Mouse (Mus musculus): ENCODE measurements around the gene Fgfr2. TPM values are rescaled to one million over a fixed set of nuclear protein-coding genes. Genes with fewer than 3 reads are reported as not detected.
"Not testable (repeated sequence)": the region's sequence is repeated elsewhere in the genome, so short reads cannot be mapped to it uniquely, and the experiment has no call there.

Fgfr2 gene
- polyA plus RNA-seq, 1 experiment from 2014 or later = not detected

- no peaks in the 10 kb centered on the region for H3K36me3 ChIP-seq (ENCODE audit: inconsistent target)
- 89% methylated on average over 9 of the region's 9 CpGs for WGBS (ENCODE audit: missing documents)
- no peaks in the 10 kb centered on the region for H3K79me2 ChIP-seq (ENCODE audit: inconsistent target)
- no peak within 1 kb of the TSS for H3K4me3 ChIP-seq (ENCODE audit: inconsistent target)
- H3K27ac ChIP-seq = no peak within 1 kb of the TSS
Observed at GRCm38 (mm10) chr7:131174121-131174520, 1949.0 kb downstream of the Fgfr2 start, which contains the start of gene 5430419D17Rik. Gene 5430419D17Rik, plus strand, starts transcription at chr7:131174402.

- Histone ChIP-seq H3K4me3 (ENCODE audit: inconsistent target) (no peak overlapping the region), H3K79me2 (ENCODE audit: inconsistent target) (no peaks in the 10 kb centered on the region), H3K36me3 (ENCODE audit: inconsistent target) (no peaks in the 10 kb centered on the region), H3K27ac (no peak overlapping the region)
- 4% methylated on average over 2 of the region's 2 CpGs for WGBS (ENCODE audit: missing documents)
Observed at GRCm38 (mm10) chr7:131169099-131169498, 1954.1 kb downstream of the Fgfr2 start.

- Histone ChIP-seq H3K4me3 (ENCODE audit: inconsistent target) (no peak overlapping the region), H3K36me3 (ENCODE audit: inconsistent target) (no peaks in the 10 kb centered on the region), H3K79me2 (ENCODE audit: inconsistent target) (no peaks in the 10 kb centered on the region), H3K27ac (no peak overlapping the region)
- WGBS (ENCODE audit: missing documents) = 83% methylated on average over 3 of the region's 3 CpGs
Observed at GRCm38 (mm10) chr7:131167771-131168170, 1955.4 kb downstream of the Fgfr2 start.

DNA sequence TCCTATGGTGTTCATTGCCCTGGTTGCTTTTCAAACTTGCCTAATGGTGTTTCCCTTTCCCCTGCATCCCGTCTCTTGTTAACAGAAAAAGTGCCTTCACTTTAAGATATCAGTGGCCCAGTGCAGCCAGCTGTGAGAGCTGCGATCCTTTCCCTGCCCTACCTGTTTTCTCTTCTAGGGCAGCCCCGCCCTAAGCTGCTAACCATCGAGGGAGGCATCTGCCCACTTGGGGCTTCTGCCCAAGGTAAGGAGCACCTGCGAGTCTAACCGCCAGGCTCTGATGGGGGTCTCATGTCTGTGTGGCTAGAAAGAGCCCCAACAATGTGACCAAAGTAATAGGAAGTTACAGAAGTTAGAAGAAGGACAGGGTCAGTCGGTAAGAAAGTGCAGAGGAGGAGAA is 1960.9 kb downstream of the Fgfr2 start:
- Histone ChIP-seq H3K79me2 (ENCODE audit: inconsistent target) (no peaks in the 10 kb centered on the region), H3K36me3 (ENCODE audit: inconsistent target) (no peaks in the 10 kb centered on the region), H3K27ac (no peak overlapping the region), H3K4me3 (ENCODE audit: inconsistent target) (no peak overlapping the region)
- WGBS (ENCODE audit: missing documents) = 74% methylated on average over 7 of the region's 7 CpGs

- no peak overlapping the region for H3K27ac ChIP-seq
- H3K79me2 ChIP-seq (ENCODE audit: inconsistent target) = no peaks in the 10 kb centered on the region
- H3K36me3 ChIP-seq (ENCODE audit: inconsistent target) = no peaks in the 10 kb centered on the region
- WGBS (ENCODE audit: missing documents) = 10% methylated on average over 5 of the region's 5 CpGs
- H3K4me3 ChIP-seq (ENCODE audit: inconsistent target) = no peak overlapping the region
Observed at GRCm38 (mm10) chr7:131153044-131153443, 1970.1 kb downstream of the Fgfr2 start.

DNA sequence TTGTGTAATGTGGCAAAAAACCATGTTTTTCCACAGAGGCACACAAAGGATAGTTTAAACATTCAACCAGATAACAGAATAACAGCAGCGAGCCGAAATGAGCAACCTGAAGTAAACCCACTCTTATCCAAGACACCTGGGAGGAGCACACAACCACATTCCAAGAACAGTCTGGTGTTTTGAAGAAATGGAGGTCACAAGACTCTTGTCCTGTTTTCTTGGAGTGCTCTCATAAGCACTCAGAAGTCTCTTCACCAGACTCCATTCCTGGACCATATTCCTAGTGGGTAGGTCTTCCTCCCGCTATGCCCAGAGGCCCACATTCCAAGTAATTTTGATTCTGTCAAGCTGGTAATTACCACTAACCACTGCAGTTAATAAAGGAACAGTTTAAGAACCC is 1973.0 kb downstream of the Fgfr2 start:
- 98% methylated on average over 3 of the region's 3 CpGs for WGBS (ENCODE audit: missing documents)
- H3K4me3 ChIP-seq (ENCODE audit: inconsistent target) = no peak overlapping the region
- no peak overlapping the region for H3K27ac ChIP-seq
- H3K36me3 ChIP-seq (ENCODE audit: inconsistent target) = no peaks in the 10 kb centered on the region
- H3K79me2 ChIP-seq (ENCODE audit: inconsistent target) = no peaks in the 10 kb centered on the region

GRCm38 (mm10) chr7:131146214-131146613 is 1976.9 kb downstream of the Fgfr2 start, which contains the start of gene 4933402N03Rik:
Gene 4933402N03Rik, minus strand, starts transcription at chr7:131146314.
- no peaks in the 10 kb centered on the region for H3K79me2 ChIP-seq (ENCODE audit: inconsistent target)
- H3K36me3 ChIP-seq (ENCODE audit: inconsistent target) = no peaks in the 10 kb centered on the region
- H3K27ac ChIP-seq = no peak within 1 kb of the TSS
- no peak within 1 kb of the TSS for H3K4me3 ChIP-seq (ENCODE audit: inconsistent target)
- 95% methylated on average over 2 of the region's 2 CpGs for WGBS (ENCODE audit: missing documents)

DNA sequence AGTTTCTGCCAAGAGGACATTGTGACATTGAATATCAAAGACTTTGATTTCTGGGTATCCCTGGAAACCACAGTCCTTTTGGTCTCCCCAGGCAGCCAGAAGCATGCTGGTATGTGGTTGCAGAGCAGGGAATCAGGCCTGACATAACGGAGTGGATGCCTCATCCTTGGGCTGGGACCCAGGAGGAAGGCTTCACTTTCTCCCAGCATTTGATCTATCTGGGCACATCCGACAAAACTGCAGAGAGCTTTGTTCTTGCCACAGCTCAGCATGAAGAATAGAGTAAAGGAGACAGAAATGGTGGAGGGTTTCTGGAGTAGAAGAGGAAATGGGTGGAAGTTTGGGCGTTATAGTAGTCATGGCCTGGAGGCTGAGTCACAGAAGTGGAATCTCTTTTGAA is 1990.0 kb downstream of the Fgfr2 start:
- no peak overlapping the region for H3K4me3 ChIP-seq (ENCODE audit: inconsistent target)
- H3K27ac ChIP-seq = no peak overlapping the region
- no peaks in the 10 kb centered on the region for H3K79me2 ChIP-seq (ENCODE audit: inconsistent target)
- H3K36me3 ChIP-seq (ENCODE audit: inconsistent target) = no peaks in the 10 kb centered on the region
- 63% methylated on average over 3 of the region's 3 CpGs for WGBS (ENCODE audit: missing documents)

GRCm38 (mm10) chr7:131130021-131130420 is 1993.1 kb downstream of the Fgfr2 start:
- no peak overlapping the region for H3K27ac ChIP-seq
- no peaks in the 10 kb centered on the region for H3K79me2 ChIP-seq (ENCODE audit: inconsistent target)
- no peaks in the 10 kb centered on the region for H3K36me3 ChIP-seq (ENCODE audit: inconsistent target)
- no peak overlapping the region for H3K4me3 ChIP-seq (ENCODE audit: inconsistent target)
- 84% methylated on average over 9 of the region's 12 CpGs for WGBS (ENCODE audit: missing documents)

GRCm38 (mm10) chr7:131122210-131122807 is 2000.8 kb downstream of the Fgfr2 start:
- Histone ChIP-seq H3K27ac (no peak overlapping the region), H3K36me3 (ENCODE audit: inconsistent target) (no peaks in the 10 kb centered on the region), H3K4me3 (ENCODE audit: inconsistent target) (no peak overlapping the region), H3K79me2 (ENCODE audit: inconsistent target) (no peaks in the 10 kb centered on the region)
- 100% methylated on average over 2 of the region's 2 CpGs for WGBS (ENCODE audit: missing documents)

- Histone ChIP-seq H3K27ac (no peak overlapping the region), H3K36me3 (ENCODE audit: inconsistent target) (no peaks in the 10 kb centered on the region), H3K4me3 (ENCODE audit: inconsistent target) (no peak overlapping the region), H3K79me2 (ENCODE audit: inconsistent target) (no peaks in the 10 kb centered on the region)
- WGBS (ENCODE audit: missing documents) = 100% methylated on average over 2 of the region's 2 CpGs
Observed at GRCm38 (mm10) chr7:131114434-131114833, 2008.7 kb downstream of the Fgfr2 start.

DNA sequence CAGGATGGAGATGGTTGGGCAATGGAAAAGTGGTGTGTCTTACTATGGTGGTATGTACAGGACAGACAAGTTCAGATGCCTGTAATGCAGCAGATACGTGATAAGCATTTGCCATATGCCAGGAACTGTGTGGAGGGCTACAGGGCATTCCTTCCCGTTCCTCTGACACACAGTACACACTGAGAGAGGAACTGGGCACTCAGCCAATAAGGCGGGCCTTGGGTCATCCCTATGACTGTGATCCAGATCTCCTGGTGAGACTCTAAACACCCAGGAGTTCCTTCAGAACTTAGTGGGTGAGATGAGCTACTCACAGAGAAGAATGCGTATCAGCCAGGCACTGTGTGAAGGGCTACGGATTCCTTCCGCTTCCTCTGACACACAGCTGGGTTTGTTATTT is 2009.5 kb downstream of the Fgfr2 start:
- 76% methylated on average over 6 of the region's 6 CpGs for WGBS (ENCODE audit: missing documents)
- H3K4me3 ChIP-seq (ENCODE audit: inconsistent target) = no peak overlapping the region
- no peaks in the 10 kb centered on the region for H3K79me2 ChIP-seq (ENCODE audit: inconsistent target)
- H3K36me3 ChIP-seq (ENCODE audit: inconsistent target) = no peaks in the 10 kb centered on the region
- H3K27ac ChIP-seq = no peak overlapping the region

GRCm38 (mm10) chr7:131112486-131112885 is 2010.7 kb downstream of the Fgfr2 start:
- H3K79me2 ChIP-seq (ENCODE audit: inconsistent target) = no peaks in the 10 kb centered on the region
- WGBS (ENCODE audit: missing documents) = 36% methylated on average over 3 of the region's 3 CpGs
- no peak overlapping the region for H3K27ac ChIP-seq
- no peak overlapping the region for H3K4me3 ChIP-seq (ENCODE audit: inconsistent target)
- no peaks in the 10 kb centered on the region for H3K36me3 ChIP-seq (ENCODE audit: inconsistent target)

GRCm38 (mm10) chr7:131082403-131082802 is 2040.7 kb downstream of the Fgfr2 start:
- H3K4me3 ChIP-seq (ENCODE audit: inconsistent target); H3K36me3 ChIP-seq (ENCODE audit: inconsistent target); H3K79me2 ChIP-seq (ENCODE audit: inconsistent target); H3K27ac ChIP-seq: not testable (repeated sequence)
- WGBS (ENCODE audit: missing documents) = 71% methylated on average over 9 of the region's 9 CpGs

DNA sequence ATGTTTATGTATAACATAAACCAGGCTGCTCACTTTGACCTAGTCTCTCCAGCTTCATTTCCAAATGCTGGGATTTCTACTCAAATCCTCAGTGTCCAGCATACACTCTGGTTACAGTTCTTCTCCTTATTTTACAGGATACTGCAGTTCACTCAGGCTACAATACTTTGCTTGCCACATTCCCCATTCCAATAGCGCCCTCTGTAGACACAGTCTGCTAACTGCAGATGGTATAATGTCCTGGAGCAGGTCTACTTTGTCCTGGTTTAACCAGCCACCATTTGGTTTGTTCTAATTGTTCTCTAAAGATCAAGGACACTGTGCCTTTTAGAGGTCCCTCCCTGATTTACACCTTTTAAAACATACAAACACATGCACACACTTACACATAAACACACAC is 2047.2 kb downstream of the Fgfr2 start:
- Histone ChIP-seq H3K4me3 (ENCODE audit: inconsistent target) (no peak overlapping the region), H3K27ac (no peak overlapping the region), H3K79me2 (ENCODE audit: inconsistent target) (no peaks in the 10 kb centered on the region), H3K36me3 (ENCODE audit: inconsistent target) (no peaks in the 10 kb centered on the region)
- WGBS (ENCODE audit: missing documents) = 0% methylated on average over 1 of the region's 1 CpGs

- H3K4me3 ChIP-seq (ENCODE audit: inconsistent target); H3K36me3 ChIP-seq (ENCODE audit: inconsistent target); H3K27ac ChIP-seq; H3K79me2 ChIP-seq (ENCODE audit: inconsistent target): not testable (repeated sequence)
- WGBS (ENCODE audit: missing documents) = 80% methylated on average over 5 of the region's 6 CpGs
Observed at GRCm38 (mm10) chr7:131074098-131074497, 2049.1 kb downstream of the Fgfr2 start.

Measured in macrophage (primary cell).